Mouse (Mus musculus): ENCODE measurements around the gene Fgf13. TPM values are rescaled to one million over a fixed set of nuclear protein-coding genes. Genes with fewer than 3 reads are reported as not detected.

Gene Fgf13
- polyA plus RNA-seq, 1 experiment from 2014 or later = 18.7 TPM

DNA sequence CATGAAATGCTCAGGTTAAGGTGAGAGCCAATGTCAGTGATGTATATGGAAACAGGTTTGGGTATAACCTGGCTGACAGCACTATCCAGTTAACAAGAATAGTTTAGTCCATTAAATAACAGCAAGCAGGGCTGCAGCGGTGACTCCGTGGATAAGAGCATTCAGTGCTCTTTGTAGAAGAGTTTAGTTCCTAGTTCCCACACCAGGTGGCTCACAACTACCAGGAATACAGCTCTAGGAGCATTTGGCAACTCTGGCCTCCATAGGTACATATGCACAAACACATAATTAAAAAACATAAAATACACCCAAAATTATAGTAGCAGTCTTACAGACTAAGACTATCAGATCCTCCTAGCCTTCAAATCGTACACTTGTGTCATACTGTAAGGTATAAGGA is 390.2 kb downstream of the Fgf13 start:
- ATAC-seq = no peak

GRCm38 (mm10) chrX:59172200-59172599 is 395.7 kb downstream of the Fgf13 start:
- H3K4me2 ChIP-seq (replicated peaks; ENCODE audit: low read depth) = no peak overlapping the region
- WGBS = 10% methylated on average over 1 of the region's 1 CpGs
- ATAC-seq = no peak
- H3K4me3 ChIP-seq (ENCODE audit: low read depth, low read length) = no peak overlapping the region
- H3K9me3 ChIP-seq (ENCODE audit: control insufficient read depth) = no peaks in the 10 kb centered on the region
- TF ChIP-seq CTCF (IDR thresholded peaks at IDR 0.05; ENCODE audit: low read depth) = peak; percentile 67
- no peaks in the 10 kb centered on the region for H3K4me1 ChIP-seq (replicated peaks; ENCODE audit: control insufficient read depth, insufficient read depth, low read length)
- no peaks in the 10 kb centered on the region for H3K27me3 ChIP-seq (replicated peaks; ENCODE audit: control insufficient read depth, insufficient read depth, low read length)
- no peak overlapping the region for H3K27ac ChIP-seq (ENCODE audit: low read depth, low read length)
- H3K36me3 ChIP-seq (ENCODE audit: control insufficient read depth, insufficient read depth) = no peaks in the 10 kb centered on the region
- no peak overlapping the region for H3K9ac ChIP-seq (ENCODE audit: low read depth, low read length)

More for the DNA sequence above, 390.2 kb downstream of the Fgf13 start:
- Histone ChIP-seq H3K9ac (ENCODE audit: low read depth, low read length) (no peak overlapping the region), H3K9me3 (ENCODE audit: control insufficient read depth) (no peaks in the 10 kb centered on the region), H3K36me3 (ENCODE audit: control insufficient read depth, insufficient read depth) (no peaks in the 10 kb centered on the region), H3K4me1 (replicated peaks; ENCODE audit: control insufficient read depth, insufficient read depth, low read length) (no peaks in the 10 kb centered on the region), H3K4me3 (ENCODE audit: low read depth, low read length) (no peak overlapping the region), H3K4me2 (replicated peaks; ENCODE audit: low read depth) (no peak overlapping the region), H3K27ac (ENCODE audit: low read depth, low read length) (no peak overlapping the region), H3K27me3 (replicated peaks; ENCODE audit: control insufficient read depth, insufficient read depth, low read length) (no peaks in the 10 kb centered on the region)
- no peak for TF ChIP-seq CTCF (IDR thresholded peaks at IDR 0.05; ENCODE audit: low read depth)
- WGBS = 50% methylated on average over 3 of the region's 3 CpGs

DNA sequence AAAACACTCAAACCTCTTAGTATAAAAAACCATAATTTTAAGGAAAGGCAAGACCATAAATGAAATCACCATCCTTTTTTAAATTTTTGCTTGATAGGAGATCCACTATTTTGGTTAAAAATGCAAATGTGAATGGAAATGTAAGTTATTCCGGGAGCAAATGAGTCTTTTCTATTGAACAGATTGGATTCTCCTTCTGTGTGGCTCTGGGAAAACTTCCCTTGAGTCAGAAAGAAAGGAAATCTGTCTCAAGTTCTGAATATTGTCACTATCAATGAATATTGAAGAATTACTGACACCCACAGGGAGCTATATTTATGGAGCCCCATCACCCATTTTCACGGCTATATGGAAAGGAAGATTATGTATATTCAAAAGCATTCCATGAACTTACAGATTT is 401.1 kb downstream of the Fgf13 start:
- H3K27me3 ChIP-seq (replicated peaks; ENCODE audit: control insufficient read depth, insufficient read depth, low read length) = no peaks in the 10 kb centered on the region
- H3K9ac ChIP-seq (ENCODE audit: low read depth, low read length) = no peak overlapping the region
- no peaks in the 10 kb centered on the region for H3K9me3 ChIP-seq (ENCODE audit: control insufficient read depth)
- no peak overlapping the region for H3K4me2 ChIP-seq (replicated peaks; ENCODE audit: low read depth)
- H3K36me3 ChIP-seq (ENCODE audit: control insufficient read depth, insufficient read depth) = no peaks in the 10 kb centered on the region
- no peak for TF ChIP-seq CTCF (IDR thresholded peaks at IDR 0.05; ENCODE audit: low read depth)
- H3K4me1 ChIP-seq (replicated peaks; ENCODE audit: control insufficient read depth, insufficient read depth, low read length) = no peaks in the 10 kb centered on the region
- no peak overlapping the region for H3K4me3 ChIP-seq (ENCODE audit: low read depth, low read length)
- no peak for ATAC-seq
- H3K27ac ChIP-seq (ENCODE audit: low read depth, low read length) = no peak overlapping the region
- 86% methylated on average over 2 of the region's 2 CpGs for WGBS

DNA sequence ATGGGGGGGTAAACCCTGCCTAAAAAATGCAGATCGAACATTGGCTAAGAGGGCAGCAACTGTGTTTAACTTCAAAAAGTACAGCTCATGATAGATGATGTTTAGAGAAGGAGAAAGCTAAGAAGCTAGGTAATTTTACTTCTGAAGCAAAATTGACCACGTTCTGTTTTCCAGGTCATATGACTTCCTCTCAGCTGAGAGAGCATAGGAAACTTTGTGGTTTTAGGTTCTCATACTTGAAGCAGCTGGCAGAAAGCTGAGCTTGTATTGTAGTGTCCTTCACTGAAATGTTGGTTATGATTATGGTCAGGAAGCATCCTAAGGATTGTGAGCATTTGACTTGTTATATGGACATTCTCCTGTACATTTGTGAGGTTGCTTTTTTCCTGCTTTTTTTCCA is 425.9 kb downstream of the Fgf13 start:
- no peak for ATAC-seq

DNA sequence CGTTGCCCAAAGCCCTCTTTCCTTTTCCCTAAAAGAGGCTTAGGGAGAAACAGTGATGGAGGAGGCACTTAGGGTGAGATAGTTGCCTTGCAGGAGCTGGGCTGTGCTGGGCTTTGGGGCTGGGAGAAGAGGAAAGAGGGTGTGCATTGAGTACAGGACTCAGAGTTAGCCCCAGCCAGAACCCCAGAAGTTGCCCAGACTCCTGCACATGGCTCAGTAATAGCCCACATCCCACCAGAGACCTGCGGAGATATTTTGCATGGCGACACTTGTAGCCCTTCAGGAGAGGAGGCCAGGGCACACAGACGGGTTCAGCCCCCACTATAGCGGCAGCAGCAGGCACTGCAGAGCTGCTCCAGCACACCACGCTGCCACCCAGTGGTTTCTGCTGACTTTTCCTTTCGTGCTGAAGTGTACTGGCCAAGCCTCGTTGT is 432.9 kb downstream of the Fgf13 start:
- Histone ChIP-seq H3K4me2 (replicated peaks; ENCODE audit: low read depth) (peak overlapping the region; percentile 72), H3K4me3 (ENCODE audit: low read depth, low read length) (peak overlapping the region; percentile 46), H3K27ac (ENCODE audit: low read depth, low read length) (no peak overlapping the region), H3K9me3 (ENCODE audit: control insufficient read depth) (no peaks in the 10 kb centered on the region), H3K9ac (ENCODE audit: low read depth, low read length) (no peak overlapping the region), H3K4me1 (replicated peaks; ENCODE audit: control insufficient read depth, insufficient read depth, low read length) (no peaks in the 10 kb centered on the region), H3K36me3 (ENCODE audit: control insufficient read depth, insufficient read depth) (no peaks in the 10 kb centered on the region), H3K27me3 (replicated peaks; ENCODE audit: control insufficient read depth, insufficient read depth, low read length) (0 out of 2 replicates have a peak, but pooled peaks cover 6% of the 10 kb centered on the region)
- TF ChIP-seq CTCF (IDR thresholded peaks at IDR 0.05; ENCODE audit: low read depth) = peak; percentile 68
- 14% methylated on average over 7 of the region's 8 CpGs for WGBS
- no peak for ATAC-seq

More for the DNA sequence above, 425.9 kb downstream of the Fgf13 start:
- Histone ChIP-seq H3K27ac (ENCODE audit: low read depth, low read length) (no peak overlapping the region), H3K4me1 (replicated peaks; ENCODE audit: control insufficient read depth, insufficient read depth, low read length) (no peaks in the 10 kb centered on the region), H3K9ac (ENCODE audit: low read depth, low read length) (no peak overlapping the region), H3K36me3 (ENCODE audit: control insufficient read depth, insufficient read depth) (no peaks in the 10 kb centered on the region), H3K9me3 (ENCODE audit: control insufficient read depth) (no peaks in the 10 kb centered on the region), H3K27me3 (replicated peaks; ENCODE audit: control insufficient read depth, insufficient read depth, low read length) (no peaks in the 10 kb centered on the region), H3K4me2 (replicated peaks; ENCODE audit: low read depth) (no peak overlapping the region), H3K4me3 (ENCODE audit: low read depth, low read length) (no peak overlapping the region)
- WGBS = 68% methylated on average over 2 of the region's 2 CpGs
- no peak for TF ChIP-seq CTCF (IDR thresholded peaks at IDR 0.05; ENCODE audit: low read depth)

GRCm38 (mm10) chrX:59134166-59134861 is 433.6 kb downstream of the Fgf13 start:
- Histone ChIP-seq H3K4me3 (ENCODE audit: low read depth, low read length) (peak overlapping the region; percentile 46), H3K36me3 (ENCODE audit: control insufficient read depth, insufficient read depth) (no peaks in the 10 kb centered on the region), H3K9me3 (ENCODE audit: control insufficient read depth) (no peaks in the 10 kb centered on the region), H3K9ac (ENCODE audit: low read depth, low read length) (no peak overlapping the region), H3K27ac (ENCODE audit: low read depth, low read length) (no peak overlapping the region), H3K27me3 (replicated peaks; ENCODE audit: control insufficient read depth, insufficient read depth, low read length) (0 out of 2 replicates have a peak, but pooled peaks cover 6% of the 10 kb centered on the region), H3K4me2 (replicated peaks; ENCODE audit: low read depth) (peak overlapping the region; percentile 72), H3K4me1 (replicated peaks; ENCODE audit: control insufficient read depth, insufficient read depth, low read length) (no peaks in the 10 kb centered on the region)
- no peak for TF ChIP-seq CTCF (IDR thresholded peaks at IDR 0.05; ENCODE audit: low read depth)
- no peak; the same call in 1 of the 2 replicates for ATAC-seq
- WGBS = 20% methylated on average over 37 of the region's 75 CpGs

Measured in intestine, postnatal 0 days (tissue).